ENCODE assay signal across 25 mouse cellular contexts in the genomic region with DNA sequence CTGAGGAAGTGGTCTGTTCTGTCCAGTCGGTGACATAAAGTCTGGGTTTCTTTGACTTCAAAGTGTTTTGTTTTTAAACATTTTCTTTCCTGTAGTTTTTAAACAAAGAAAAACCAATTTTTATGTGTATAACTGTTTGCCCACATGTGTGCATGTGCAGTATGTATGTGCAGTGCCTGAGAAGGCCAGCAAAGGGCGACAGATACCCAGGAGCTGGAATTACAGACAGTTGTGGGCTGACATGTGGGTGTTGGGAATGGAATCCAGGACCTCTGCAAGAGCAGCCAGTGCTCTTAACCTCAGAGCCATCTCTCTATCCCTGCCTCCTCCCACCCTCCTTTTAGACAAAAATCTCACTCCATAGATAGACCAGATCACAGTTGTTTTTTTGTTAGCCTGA. TPM values are rescaled to one million over a fixed set of nuclear protein-coding genes. Genes with fewer than 3 reads are reported as not detected.
A peak's percentile ranks its signal among the peaks of the same experiment; 100 is the strongest.
DNase-seq lines count a peak whose midpoint lies in the region; ATAC-seq lines count a peak whose summit lies in the region.
"Had no signal": no experiment of that assay in that cellular context is flagged by ENCODE, and none has a peak within 500 bp of the region (broad histone marks: within the 10 kb centered on the region; RNA-seq: fewer than 3 reads in every experiment).

No protein-coding gene starts in this region.

- no peak overlapping the region for H3K27ac ChIP-seq in midbrain, embryonic 11.5 days (ENCODE audit: low read depth, low read length)
- no peak overlapping the region for H3K27ac ChIP-seq in midbrain, embryonic 13.5 days
- H3K27ac ChIP-seq: embryonic facial prominence, embryonic 13.5 days; embryonic facial prominence, embryonic 15.5 days; forebrain, embryonic 10.5 days; forebrain, embryonic 12.5 days had no signal

- 85% methylated on average over 2 of the region's 2 CpGs for WGBS in midbrain, embryonic 11.5 days
- 88% methylated on average over 2 of the region's 2 CpGs for WGBS in midbrain, embryonic 13.5 days

- no peak for ATAC-seq in midbrain, embryonic 11.5 days (ENCODE audit: low FRiP score)
- ATAC-seq in midbrain, embryonic 13.5 days = no peak
- no peak for ATAC-seq in megakaryocyte-erythroid progenitor cell, adult 5-6 weeks (replicated peaks; ENCODE audit: low FRiP score, low TSS enrichment, poor library complexity, severe bottlenecking)
- ATAC-seq: CD4-positive, CD25-positive, alpha-beta regulatory T cell, adult 4 months; forebrain, embryonic 14.5 days; forebrain, embryonic 16.5 days had no signal

- no peak overlapping the region for H3K4me2 ChIP-seq in midbrain, embryonic 11.5 days
- no peak overlapping the region for H3K4me2 ChIP-seq in midbrain, embryonic 13.5 days (replicated peaks)
- H3K4me2 ChIP-seq: embryonic facial prominence, embryonic 13.5 days; embryonic facial prominence, embryonic 15.5 days; forebrain, embryonic 12.5 days had no signal

- peak; percentile 23 for DNase-seq in midbrain, embryonic 11.5 days (ENCODE audit: low spot score, missing footprints)
- peak; percentile 76 for DNase-seq in R1 (ENCODE audit: low read depth, low spot score)
- no peak for DNase-seq in left cerebral cortex, postnatal 14 days (ENCODE audit: low spot score in 2 of 2)
- DNase-seq: adrenal gland, adult 2 months; adrenal gland, postnatal 10 days; adrenal gland, postnatal 25 days; B cell, adult 2 months; cerebellum, adult 11 months; cerebellum, adult 18-20 months; cerebellum, adult 8-10 months; cerebellum, adult 9-11 months; cerebellum, postnatal 36 days; embryo, embryonic 11 days had no signal

- no peak overlapping the region for H3K9ac ChIP-seq in midbrain, embryonic 11.5 days (ENCODE audit: low read length)
- H3K9ac ChIP-seq in midbrain, embryonic 13.5 days (replicated peaks) = no peak overlapping the region
- H3K9ac ChIP-seq: embryonic facial prominence, embryonic 13.5 days; embryonic facial prominence, embryonic 15.5 days; forebrain, embryonic 12.5 days had no signal

- H3K4me1 ChIP-seq in midbrain, embryonic 11.5 days (ENCODE audit: control insufficient read depth, insufficient read depth, low read length) = no peaks in the 10 kb centered on the region
- H3K4me1 ChIP-seq in midbrain, embryonic 13.5 days (replicated peaks) = peaks cover 6% of the 10 kb centered on the region
- H3K4me1 ChIP-seq: embryonic facial prominence, embryonic 15.5 days; forebrain, embryonic 10.5 days had no signal

- intact Hi-C loops in left cerebral cortex, postnatal 14 days (cut with DNase I) = no loop called here

- H3K4me3 ChIP-seq in midbrain, embryonic 11.5 days (ENCODE audit: low read depth, low read length) = no peak overlapping the region
- H3K4me3 ChIP-seq in midbrain, embryonic 13.5 days (replicated peaks) = no peak overlapping the region
- H3K4me3 ChIP-seq: embryonic facial prominence, embryonic 13.5 days; embryonic facial prominence, embryonic 15.5 days; erythroblast, embryonic 14.5 days; forebrain, embryonic 10.5 days; forebrain, embryonic 12.5 days had no signal

- no peaks in the 10 kb centered on the region for H3K27me3 ChIP-seq in midbrain, embryonic 11.5 days (ENCODE audit: control insufficient read depth, insufficient read depth, low read length)
- no peaks in the 10 kb centered on the region for H3K27me3 ChIP-seq in midbrain, embryonic 13.5 days
- H3K27me3 ChIP-seq: CH12.LX; embryonic facial prominence, embryonic 13.5 days; embryonic facial prominence, embryonic 15.5 days had no signal

- H3K9me3 ChIP-seq in midbrain, embryonic 11.5 days (ENCODE audit: control insufficient read depth, low read length) = no peaks in the 10 kb centered on the region
- H3K9me3 ChIP-seq in midbrain, embryonic 13.5 days = no peaks in the 10 kb centered on the region
- H3K9me3 ChIP-seq: embryonic facial prominence, embryonic 15.5 days; forebrain, embryonic 10.5 days had no signal

- no peaks in the 10 kb centered on the region for H3K36me3 ChIP-seq in midbrain, embryonic 11.5 days (ENCODE audit: control insufficient read depth, insufficient read depth, low read length)
- H3K36me3 ChIP-seq in midbrain, embryonic 13.5 days = no peaks in the 10 kb centered on the region
- H3K36me3 ChIP-seq: embryonic facial prominence, embryonic 13.5 days; embryonic facial prominence, embryonic 15.5 days; forebrain, embryonic 10.5 days; forebrain, embryonic 12.5 days; G1E had no signal

RNA-seq across cellular contexts. Expression of a gene that starts 10.0 kb away (rescaled TPM):
- 392 and 401 TPM in 2 replicates for polyA plus RNA-seq in midbrain, embryonic 11.5 days (2014; fragmentation: Nextera tagmentation; extraction: Ambion mirVana)
- polyA plus RNA-seq in midbrain, embryonic 13.5 days (2015; fragmentation: Nextera tagmentation; extraction: Ambion mirVana) = 257 and 322 TPM in 2 replicates
- total RNA-seq in megakaryocyte-erythroid progenitor cell, adult 5-6 weeks (2014; fragmentation: Nextera tagmentation) = 295 and 358 TPM in 2 replicates
- 148 and 204 TPM in 2 replicates for total RNA-seq in megakaryocyte-erythroid progenitor cell, adult 5-6 weeks (2017)
- total RNA-seq in left cerebral cortex, postnatal 14 days (2021) = 10 to 100 TPM; 16.5 to 29.7 TPM
- polyA plus RNA-seq: erythroblast, embryonic 14.5 days had no signal

RNA-seq across cellular contexts. Expression of a gene that starts 14.2 kb away (rescaled TPM):
- 0.81 and 1.1 TPM in 2 replicates for polyA plus RNA-seq in midbrain, embryonic 11.5 days (2014; fragmentation: Nextera tagmentation; extraction: Ambion mirVana)
- polyA plus RNA-seq in midbrain, embryonic 13.5 days (2015; fragmentation: Nextera tagmentation; extraction: Ambion mirVana) = 1.6 and 1.9 TPM in 2 replicates
- total RNA-seq in megakaryocyte-erythroid progenitor cell, adult 5-6 weeks (2014; fragmentation: Nextera tagmentation) = 0.50 TPM in 1 of 2 replicates, not detected in the other
- total RNA-seq in megakaryocyte-erythroid progenitor cell, adult 5-6 weeks (2017) = 0.53 and 1.8 TPM in 2 replicates
- total RNA-seq in left cerebral cortex, postnatal 14 days (2021) = 10 to 100 TPM; 56.5 to 57.6 TPM
- total RNA-seq: CH12.LX had no signal
- polyA plus RNA-seq: CD4-positive, CD25-positive, alpha-beta regulatory T cell, adult 4 months; erythroblast, embryonic 14.5 days; G1E had no signal

RNA-seq across cellular contexts. Expression of a gene that starts 58.7 kb away (rescaled TPM):
- 10.0 and 11.2 TPM in 2 replicates for polyA plus RNA-seq in midbrain, embryonic 11.5 days (2014; fragmentation: Nextera tagmentation; extraction: Ambion mirVana)
- polyA plus RNA-seq in midbrain, embryonic 13.5 days (2015; fragmentation: Nextera tagmentation; extraction: Ambion mirVana) = 17.1 and 18.2 TPM in 2 replicates
- total RNA-seq in megakaryocyte-erythroid progenitor cell, adult 5-6 weeks (2014; fragmentation: Nextera tagmentation) = 19.1 and 21.5 TPM in 2 replicates
- total RNA-seq in megakaryocyte-erythroid progenitor cell, adult 5-6 weeks (2017) = 17.3 and 19.5 TPM in 2 replicates
- 10 to 100 TPM; 96.1 to 96.2 TPM for total RNA-seq in left cerebral cortex, postnatal 14 days (2021)

Comparison
In these comparisons a context has a peak if more than half of its experiments do, and no peak if none do; other contexts are left out.
1. DNase-seq: peak in midbrain, embryonic 11.5 days (single experiment) and R1 (single experiment); none in left cerebral cortex, postnatal 14 days (0 of 2).
2. RNA of a gene that starts 10.0 kb away (total RNA-seq): 148 to 358 TPM in megakaryocyte-erythroid progenitor cell, adult 5-6 weeks; 16.5 to 29.7 TPM in left cerebral cortex, postnatal 14 days; every median in the first group is over 4 times any median in the second.
3. RNA of a gene that starts 14.2 kb away (total RNA-seq): 56.5 to 57.6 TPM in left cerebral cortex, postnatal 14 days; 0.50 to 1.8 TPM in megakaryocyte-erythroid progenitor cell, adult 5-6 weeks; every median in the first group is over 10 times any median in the second.
4. RNA of a gene that starts 58.7 kb away (total RNA-seq): 96.1 to 96.2 TPM in left cerebral cortex, postnatal 14 days; 17.3 to 21.5 TPM in megakaryocyte-erythroid progenitor cell, adult 5-6 weeks; every median in the first group is over 4 times any median in the second.